In genomic region chr1:120077746-120078410, GRCm38 (mm10) we compare ENCODE assay signal across 29 mouse cellular contexts. TPM values are rescaled to one million over a fixed set of nuclear protein-coding genes. Genes with fewer than 3 reads are reported as not detected.
DNase-seq lines count a peak whose midpoint lies in the region; ATAC-seq and TF ChIP-seq lines count a peak whose summit lies in the region.
"Had no signal": no experiment of that assay in that cellular context is flagged by ENCODE, and none has a peak within 500 bp of the region (broad histone marks: within the 10 kb centered on the region; RNA-seq: fewer than 3 reads in every experiment).

No protein-coding gene starts in this region.

- no peaks in the 10 kb centered on the region for H3K9me3 ChIP-seq in forebrain, embryonic 11.5 days (ENCODE audit: control insufficient read depth, low read length)
- no peaks in the 10 kb centered on the region for H3K9me3 ChIP-seq in forebrain, embryonic 13.5 days (replicated peaks)
- no peaks in the 10 kb centered on the region for H3K9me3 ChIP-seq in midbrain, embryonic 14.5 days (ENCODE audit: control insufficient read depth, low read length)
- H3K9me3 ChIP-seq in midbrain, embryonic 11.5 days (ENCODE audit: control insufficient read depth, low read length), result no peaks in the 10 kb centered on the region
- H3K9me3 ChIP-seq: G1E; heart, embryonic 12.5 days; limb, embryonic 13.5 days; lung, embryonic 15.5 days; midbrain, embryonic 13.5 days had no signal

- peaks cover 5% of the 10 kb centered on the region; the same call in 1 of the 2 replicates for H3K4me1 ChIP-seq in forebrain, embryonic 11.5 days (replicated peaks; ENCODE audit: control insufficient read depth, insufficient read depth, low read length)
- peaks cover 24% of the 10 kb centered on the region for H3K4me1 ChIP-seq in forebrain, embryonic 13.5 days
- peaks cover 3% of the 10 kb centered on the region for H3K4me1 ChIP-seq in midbrain, embryonic 14.5 days (ENCODE audit: control insufficient read depth, insufficient read depth, low read length)
- H3K4me1 ChIP-seq in midbrain, embryonic 11.5 days (ENCODE audit: control insufficient read depth, insufficient read depth, low read length), result peaks cover 17% of the 10 kb centered on the region; the same call in 1 of the 2 replicates

- H3K36me3 ChIP-seq in forebrain, embryonic 11.5 days (ENCODE audit: control insufficient read depth, insufficient read depth, low read length), result no peaks in the 10 kb centered on the region
- H3K36me3 ChIP-seq in forebrain, embryonic 13.5 days (ENCODE audit: poor library complexity, severe bottlenecking), result no peaks in the 10 kb centered on the region
- no peaks in the 10 kb centered on the region for H3K36me3 ChIP-seq in midbrain, embryonic 14.5 days (ENCODE audit: control insufficient read depth, insufficient read depth, low read length)
- H3K36me3 ChIP-seq in midbrain, embryonic 11.5 days (ENCODE audit: control insufficient read depth, insufficient read depth, low read length), result no peaks in the 10 kb centered on the region
- H3K36me3 ChIP-seq: G1E; heart, embryonic 12.5 days; limb, embryonic 13.5 days; lung, embryonic 15.5 days; midbrain, embryonic 13.5 days had no signal

- ATAC-seq in forebrain, embryonic 11.5 days (replicated peaks; ENCODE audit: low FRiP score), result 0 out of 2 replicates have a peak, but pooled peaks have one; percentile 18
- no peak; the same call in 1 of the 2 replicates for ATAC-seq in forebrain, embryonic 13.5 days
- no peak for ATAC-seq in midbrain, embryonic 14.5 days (ENCODE audit: low FRiP score, low TSS enrichment)
- ATAC-seq in midbrain, embryonic 11.5 days (ENCODE audit: low FRiP score), result no peak
- ATAC-seq: CD4-positive, CD25-positive, alpha-beta regulatory T cell, adult 4 months; intestine, embryonic 16.5 days; midbrain, embryonic 13.5 days had no signal

- DNase-seq in forebrain, embryonic 11.5 days (ENCODE audit: low spot score), result peak; percentile 62
- peak; percentile 9 for DNase-seq in midbrain, embryonic 14.5 days
- no peak for DNase-seq in midbrain, embryonic 11.5 days (ENCODE audit: low spot score, missing footprints)
- peak; percentile 68 for DNase-seq in brain, embryonic 14.5 days (ENCODE audit: low read depth)
- peak; percentile 66 for DNase-seq in retina, postnatal 1 day
- no peak for DNase-seq in heart, postnatal 4 days
- DNase-seq in ovary, postnatal 10 days (ENCODE audit: low spot score), result no peak
- DNase-seq: adrenal gland, postnatal 14 days; cerebellum, adult 11-12 months; cerebellum, postnatal 10 days; gastrocnemius, adult 2 months; gastrocnemius, postnatal 36 days; heart, adult 18-20 months; kidney, adult 8-10 months; kidney, postnatal 4 days; thymus, adult 2 months; thymus, postnatal 36 days had no signal

- WGBS in forebrain, embryonic 11.5 days, result 6% methylated on average over 9 of the region's 9 CpGs
- WGBS in forebrain, embryonic 13.5 days, result 3% methylated on average over 9 of the region's 9 CpGs
- WGBS in midbrain, embryonic 14.5 days, result 15% methylated on average over 9 of the region's 9 CpGs
- WGBS in midbrain, embryonic 11.5 days, result 14% methylated on average over 9 of the region's 9 CpGs

- no peak for TF ChIP-seq CTCF in brain, embryonic 14.5 days (IDR thresholded peaks at IDR 0.05; ENCODE audit: borderline replicate concordance, extremely low read depth, insufficient read depth, insufficient read length)

- no peak overlapping the region for H3K27ac ChIP-seq in forebrain, embryonic 11.5 days (ENCODE audit: low read depth, low read length)
- no peak overlapping the region for H3K27ac ChIP-seq in forebrain, embryonic 13.5 days
- H3K27ac ChIP-seq in midbrain, embryonic 14.5 days (replicated peaks; ENCODE audit: low read depth, low read length), result no peak overlapping the region
- H3K27ac ChIP-seq in midbrain, embryonic 11.5 days (ENCODE audit: low read depth, low read length), result no peak overlapping the region
- H3K27ac ChIP-seq: gastrocnemius, adult 2 months; kidney, postnatal 0 days; limb, embryonic 13.5 days; lung, embryonic 15.5 days; midbrain, embryonic 13.5 days had no signal

- H3K9ac ChIP-seq in forebrain, embryonic 11.5 days (ENCODE audit: low read length), result no peak overlapping the region
- no peak overlapping the region for H3K9ac ChIP-seq in forebrain, embryonic 13.5 days
- no peak overlapping the region for H3K9ac ChIP-seq in midbrain, embryonic 14.5 days (replicated peaks; ENCODE audit: low read length)
- no peak overlapping the region for H3K9ac ChIP-seq in midbrain, embryonic 11.5 days (ENCODE audit: low read length)
- H3K9ac ChIP-seq: heart, embryonic 12.5 days; limb, embryonic 13.5 days; lung, embryonic 15.5 days; midbrain, embryonic 13.5 days had no signal

- H3K4me2 ChIP-seq in forebrain, embryonic 11.5 days (ENCODE audit: low read depth, low read length, severe bottlenecking), result no peak overlapping the region
- no peak overlapping the region for H3K4me2 ChIP-seq in forebrain, embryonic 13.5 days
- H3K4me2 ChIP-seq in midbrain, embryonic 14.5 days (ENCODE audit: low read length), result no peak overlapping the region
- H3K4me2 ChIP-seq in midbrain, embryonic 11.5 days, result no peak overlapping the region
- H3K4me2 ChIP-seq: heart, embryonic 12.5 days; limb, embryonic 13.5 days; liver, embryonic 11.5 days; lung, embryonic 15.5 days; midbrain, embryonic 13.5 days had no signal

- peaks cover 6% of the 10 kb centered on the region for H3K27me3 ChIP-seq in forebrain, embryonic 11.5 days (ENCODE audit: control insufficient read depth, insufficient read depth, low read length)
- H3K27me3 ChIP-seq in forebrain, embryonic 13.5 days, result peaks cover 27% of the 10 kb centered on the region
- peaks cover 6% of the 10 kb centered on the region; the same call in 1 of the 2 replicates for H3K27me3 ChIP-seq in midbrain, embryonic 14.5 days (ENCODE audit: control insufficient read depth, insufficient read depth, low read length)
- H3K27me3 ChIP-seq in midbrain, embryonic 11.5 days (ENCODE audit: control insufficient read depth, insufficient read depth, low read length), result peaks cover 10% of the 10 kb centered on the region
- H3K27me3 ChIP-seq: heart, embryonic 12.5 days; lung, embryonic 15.5 days had no signal

- TF ChIP-seq POLR2A in brain, embryonic 14.5 days (IDR thresholded peaks at IDR 0.05; ENCODE audit: borderline replicate concordance, extremely low read depth, insufficient read depth, insufficient read length, poor library complexity, severe bottlenecking), result no peak

- no peak overlapping the region for H3K4me3 ChIP-seq in forebrain, embryonic 11.5 days (ENCODE audit: low read depth, low read length)
- H3K4me3 ChIP-seq in forebrain, embryonic 13.5 days, result no peak overlapping the region
- H3K4me3 ChIP-seq in midbrain, embryonic 14.5 days (replicated peaks; ENCODE audit: low read depth, low read length), result no peak overlapping the region
- no peak overlapping the region for H3K4me3 ChIP-seq in midbrain, embryonic 11.5 days (ENCODE audit: low read depth, low read length)
- H3K4me3 ChIP-seq: gastrocnemius, adult 2 months; heart, embryonic 12.5 days; limb, embryonic 13.5 days; lung, embryonic 15.5 days; midbrain, embryonic 13.5 days had no signal

RNA-seq across cellular contexts. Expression of gene Tmem37, which starts 4.0 kb away (rescaled TPM):
- 5.3 and 6.9 TPM in 2 replicates for polyA plus RNA-seq in forebrain, embryonic 11.5 days (2014; fragmentation: Nextera tagmentation; extraction: Ambion mirVana)
- 4.0 and 4.3 TPM in 2 replicates for polyA plus RNA-seq in forebrain, embryonic 13.5 days (2015; fragmentation: Nextera tagmentation; extraction: Ambion mirVana)
- polyA plus RNA-seq in midbrain, embryonic 14.5 days (2014; fragmentation: Nextera tagmentation; extraction: Ambion mirVana), result 3.1 and 7.4 TPM in 2 replicates
- polyA plus RNA-seq in midbrain, embryonic 11.5 days (2014; fragmentation: Nextera tagmentation; extraction: Ambion mirVana), result 6.8 and 7.3 TPM in 2 replicates
- polyA plus RNA-seq in brain, embryonic 14.5 days (2012; rRNA removed), result 5.0 and 5.4 TPM in 2 replicates
- 1 to 10 TPM; 3.6 to 5.5 TPM for total RNA-seq in heart, postnatal 4 days (2021)
- total RNA-seq: megakaryocyte, adult 5-6 weeks; neutrophil, adult 5-6 weeks had no signal
- polyA plus RNA-seq: G1E had no signal

RNA-seq across cellular contexts. Expression of gene Dbi, which starts 43.0 kb away (rescaled TPM):
- 783 and 824 TPM in 2 replicates for polyA plus RNA-seq in forebrain, embryonic 11.5 days (2014; fragmentation: Nextera tagmentation; extraction: Ambion mirVana)
- polyA plus RNA-seq in forebrain, embryonic 13.5 days (2015; fragmentation: Nextera tagmentation; extraction: Ambion mirVana), result 1,225 and 1,613 TPM in 2 replicates
- 759 and 1,068 TPM in 2 replicates for polyA plus RNA-seq in midbrain, embryonic 14.5 days (2014; fragmentation: Nextera tagmentation; extraction: Ambion mirVana)
- 690 and 715 TPM in 2 replicates for polyA plus RNA-seq in midbrain, embryonic 11.5 days (2014; fragmentation: Nextera tagmentation; extraction: Ambion mirVana)
- polyA plus RNA-seq in brain, embryonic 14.5 days (2012; rRNA removed), result 514 and 714 TPM in 2 replicates
- total RNA-seq in heart, postnatal 4 days (2021), result 100 to 1,000 TPM; 404 to 419 TPM

RNA-seq across cellular contexts. Expression of gene 3110009E18Rik, which starts 43.1 kb away (rescaled TPM):
- 19.6 and 23.1 TPM in 2 replicates for polyA plus RNA-seq in forebrain, embryonic 11.5 days (2014; fragmentation: Nextera tagmentation; extraction: Ambion mirVana)
- 24.8 and 29.7 TPM in 2 replicates for polyA plus RNA-seq in forebrain, embryonic 13.5 days (2015; fragmentation: Nextera tagmentation; extraction: Ambion mirVana)
- polyA plus RNA-seq in midbrain, embryonic 14.5 days (2014; fragmentation: Nextera tagmentation; extraction: Ambion mirVana), result 18.7 and 21.4 TPM in 2 replicates
- polyA plus RNA-seq in midbrain, embryonic 11.5 days (2014; fragmentation: Nextera tagmentation; extraction: Ambion mirVana), result 26.4 and 27.1 TPM in 2 replicates
- polyA plus RNA-seq in brain, embryonic 14.5 days (2012; rRNA removed), result 6.6 and 10.9 TPM in 2 replicates
- total RNA-seq in heart, postnatal 4 days (2021), result 10 to 100 TPM in 1 of 2 experiments, 1 to 10 TPM in 1; 6.6 to 10.3 TPM

Comparison
In these comparisons a context has a peak if more than half of its experiments do, and no peak if none do; other contexts are left out.
1. DNase-seq: peak in forebrain, embryonic 11.5 days (single experiment), midbrain, embryonic 14.5 days (single experiment), brain, embryonic 14.5 days (single experiment) and retina, postnatal 1 day (single experiment); none in midbrain, embryonic 11.5 days (single experiment), heart, postnatal 4 days (single experiment) and ovary, postnatal 10 days (single experiment).